8 mouse cellular contexts compared by ENCODE assay signal in the genomic region with DNA sequence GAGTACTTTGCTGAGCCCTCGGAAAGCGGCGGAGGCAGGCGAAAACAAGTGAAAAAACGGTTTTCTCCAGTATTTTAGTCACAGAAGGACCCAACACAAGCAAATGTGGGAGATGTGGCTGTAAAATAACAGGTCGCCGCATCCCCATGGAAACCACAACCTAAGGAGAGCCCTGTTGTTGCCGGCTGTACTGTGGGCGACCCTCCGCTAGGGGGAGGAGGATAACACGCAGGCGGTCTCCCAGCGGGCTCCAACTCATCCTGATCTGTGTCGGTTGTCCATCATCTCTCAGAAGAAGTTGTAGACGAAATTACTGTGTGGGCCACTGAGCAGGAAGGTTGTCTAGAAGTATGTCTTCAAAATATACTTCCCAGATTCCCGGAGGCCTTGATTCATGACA. TPM values are rescaled to one million over a fixed set of nuclear protein-coding genes. Genes with fewer than 3 reads are reported as not detected.
DNase-seq lines count a peak whose midpoint lies in the region; ATAC-seq lines count a peak whose summit lies in the region.

No protein-coding gene starts in this region.

- H3K9ac ChIP-seq in midbrain, embryonic 15.5 days: no peak overlapping the region

- peak overlapping the region; percentile 26; the same call in 1 of the 2 replicates for H3K4me2 ChIP-seq in midbrain, embryonic 15.5 days

- peak; percentile 66 for ATAC-seq in activated CD4-positive, CD25-positive, alpha-beta regulatory T cell, adult 4 months
- ATAC-seq in midbrain, embryonic 15.5 days (replicated peaks): peak; percentile 82
- no peak for ATAC-seq in erythroid progenitor cell, adult 5-6 weeks (replicated peaks; ENCODE audit: low FRiP score, poor library complexity, severe bottlenecking)

- no peak overlapping the region; the same call in 1 of the 2 replicates for H3K4me3 ChIP-seq in limb, embryonic 10.5 days
- H3K4me3 ChIP-seq in midbrain, embryonic 15.5 days: no peak overlapping the region

- no peaks in the 10 kb centered on the region for H3K36me3 ChIP-seq in limb, embryonic 10.5 days
- H3K36me3 ChIP-seq in midbrain, embryonic 15.5 days (replicated peaks): no peaks in the 10 kb centered on the region

- H3K4me1 ChIP-seq in limb, embryonic 10.5 days: peaks cover 31% of the 10 kb centered on the region
- peaks cover 8% of the 10 kb centered on the region; the same call in 1 of the 2 replicates for H3K4me1 ChIP-seq in midbrain, embryonic 15.5 days

- DNase-seq in embryo, embryonic 11.5 days (ENCODE audit: low read depth, low spot score): peak; percentile 58
- DNase-seq in heart, adult 11 months: peak; percentile 94
- DNase-seq in kidney, adult 11 months: peak; percentile 53
- DNase-seq in limb, embryonic 10.5 days (ENCODE audit: low spot score): peak; percentile 85
- peak; percentile 23 for DNase-seq in spleen, adult 12 weeks (ENCODE audit: low spot score)

- H3K27me3 ChIP-seq in limb, embryonic 10.5 days (ENCODE audit: low read depth, poor library complexity, severe bottlenecking): 0 out of 2 replicates have a peak, but pooled peaks cover 4% of the 10 kb centered on the region
- H3K27me3 ChIP-seq in midbrain, embryonic 15.5 days (replicated peaks): 0 out of 2 replicates have a peak, but pooled peaks cover 7% of the 10 kb centered on the region

- no peak overlapping the region for H3K27ac ChIP-seq in limb, embryonic 10.5 days
- H3K27ac ChIP-seq in midbrain, embryonic 15.5 days: no peak overlapping the region

- no peaks in the 10 kb centered on the region for H3K9me3 ChIP-seq in limb, embryonic 10.5 days (replicated peaks)
- H3K9me3 ChIP-seq in midbrain, embryonic 15.5 days: no peaks in the 10 kb centered on the region

- 11% methylated on average over 16 of the region's 16 CpGs for WGBS in limb, embryonic 10.5 days
- WGBS in midbrain, embryonic 15.5 days: 10% methylated on average over 16 of the region's 16 CpGs

RNA-seq across cellular contexts. Expression of a gene that starts 45.4 kb away (rescaled TPM):
- 1 to 10 TPM; 1.1 to 2.9 TPM for polyA plus RNA-seq in activated CD4-positive, CD25-positive, alpha-beta regulatory T cell, adult 4 months (2017; shearing (Covaris generic))
- polyA plus RNA-seq in limb, embryonic 10.5 days (2016; fragmentation: Nextera tagmentation; extraction: Ambion mirVana): 98.5 TPM in 2 replicates
- polyA plus RNA-seq in midbrain, embryonic 15.5 days (2015; fragmentation: Nextera tagmentation; extraction: Ambion mirVana): 41.0 and 44.4 TPM in 2 replicates
- 0.72 and 1.3 TPM in 2 replicates for total RNA-seq in erythroid progenitor cell, adult 5-6 weeks (2015; ENCODE audit: low replicate concordance)
- total RNA-seq in erythroid progenitor cell, adult 5-6 weeks (2017; ENCODE audit: low replicate concordance): 0.13 TPM in 1 of 2 replicates, not detected in the other

Comparison
In these comparisons a context has a peak if more than half of its experiments do, and no peak if none do; other contexts are left out.
1. DNase-seq: peak in every context shown above with its lines; median percentile 94 in heart, adult 11 months; 85 in limb, embryonic 10.5 days; 58 in embryo, embryonic 11.5 days; 53 in kidney, adult 11 months; 23 in spleen, adult 12 weeks.
2. RNA of a gene that starts 45.4 kb away (polyA plus RNA-seq): 98.5 TPM in limb, embryonic 10.5 days and 41.0 to 44.4 TPM in midbrain, embryonic 15.5 days; 1.1 to 2.9 TPM in activated CD4-positive, CD25-positive, alpha-beta regulatory T cell, adult 4 months; every median in the first group is over 10 times any median in the second.